Mouse (Mus musculus): Measurements from ENCODE around the gene Stip1. TPM values are rescaled to one million over a fixed set of nuclear protein-coding genes. Genes with fewer than 3 reads are reported as not detected.
A peak's percentile ranks its signal among the peaks of the same experiment; 100 is the strongest.
"Not testable (repeated sequence)": the region's sequence is repeated elsewhere in the genome, so short reads cannot be mapped to it uniquely, and the experiment has no call there.

The Stip1 gene
- total RNA-seq (2021): 100 to 1,000 TPM; 216 to 229 TPM

- peak; percentile 99 for DNase-seq
Observed at GRCm38 (mm10) chr19:7039841-7040636, at the start of gene Stip1. Gene Stip1, minus strand, starts transcription at chr19:7039967.

GRCm38 (mm10) chr19:7089050-7089449 lies 49.3 kb upstream of the Stip1 start:
- DNase-seq: no peak

GRCm38 (mm10) chr19:7088558-7088957 lies 48.8 kb upstream of the Stip1 start:
- DNase-seq: no peak

- no peak for DNase-seq
Observed at GRCm38 (mm10) chr19:7084734-7085133, 45.0 kb upstream of the Stip1 start.

- no peak for DNase-seq
Observed at GRCm38 (mm10) chr19:7083035-7083794, 43.4 kb upstream of the Stip1 start.

- no peak for DNase-seq
Observed at GRCm38 (mm10) chr19:7081516-7082266, 41.9 kb upstream of the Stip1 start.

GRCm38 (mm10) chr19:7078271-7078670 lies 38.5 kb upstream of the Stip1 start:
- DNase-seq: no peak

- DNase-seq: no peak
Observed at GRCm38 (mm10) chr19:7077666-7078065, 37.9 kb upstream of the Stip1 start.

GRCm38 (mm10) chr19:7075336-7075735 lies 35.6 kb upstream of the Stip1 start:
- not testable (repeated sequence) for DNase-seq

- no peak for DNase-seq
Observed at GRCm38 (mm10) chr19:7073997-7074781, 34.4 kb upstream of the Stip1 start.

GRCm38 (mm10) chr19:7072221-7072620 lies 32.5 kb upstream of the Stip1 start:
- no peak for DNase-seq

GRCm38 (mm10) chr19:7070775-7071174 lies 31.0 kb upstream of the Stip1 start:
- no peak for DNase-seq

GRCm38 (mm10) chr19:7069781-7070763 lies 30.3 kb upstream of the Stip1 start:
- DNase-seq: no peak

GRCm38 (mm10) chr19:7068661-7069531 lies 29.1 kb upstream of the Stip1 start:
- DNase-seq: no peak

- DNase-seq: peak; percentile 80 to 82
Observed at GRCm38 (mm10) chr19:7068136-7068535, 28.4 kb upstream of the Stip1 start.

GRCm38 (mm10) chr19:7067344-7068050 lies 27.7 kb upstream of the Stip1 start:
- DNase-seq: no peak

- DNase-seq: no peak
Observed at GRCm38 (mm10) chr19:7066828-7067342, 27.1 kb upstream of the Stip1 start.

- DNase-seq: no peak
Observed at GRCm38 (mm10) chr19:7066034-7066827, 26.5 kb upstream of the Stip1 start.

Data from layer of hippocampus, postnatal 36 days (tissue).